ENCODE assay signal across 17 mouse cellular contexts in genomic region chr19:50614013-50614412, GRCm38 (mm10).
DNase-seq lines count a peak whose midpoint lies in the region; ATAC-seq and TF ChIP-seq lines count a peak whose summit lies in the region.
"Had no signal": no experiment of that assay in that cellular context is flagged by ENCODE, and none has a peak within 500 bp of the region (broad histone marks: within the 10 kb centered on the region; RNA-seq: fewer than 3 reads in every experiment).

No protein-coding gene starts in this region.

- WGBS in heart, embryonic 15.5 days: 23% methylated on average over 9 of the region's 9 CpGs
- WGBS in lung, embryonic 14.5 days: 21% methylated on average over 9 of the region's 9 CpGs
- WGBS in embryonic facial prominence, embryonic 13.5 days: 30% methylated on average over 9 of the region's 9 CpGs

- H3K27ac ChIP-seq in heart, embryonic 15.5 days: no peak overlapping the region
- H3K27ac ChIP-seq in lung, embryonic 14.5 days (ENCODE audit: low read depth): no peak overlapping the region
- no peak overlapping the region for H3K27ac ChIP-seq in embryonic facial prominence, embryonic 13.5 days
- H3K27ac ChIP-seq in gastrocnemius, adult 2 months: no peak overlapping the region

- H3K27me3 ChIP-seq in heart, embryonic 15.5 days: no peaks in the 10 kb centered on the region
- H3K27me3 ChIP-seq in lung, embryonic 14.5 days (ENCODE audit: insufficient read depth, low read length): no peaks in the 10 kb centered on the region
- no peaks in the 10 kb centered on the region for H3K27me3 ChIP-seq in embryonic facial prominence, embryonic 13.5 days

- no peaks in the 10 kb centered on the region for H3K36me3 ChIP-seq in heart, embryonic 15.5 days
- H3K36me3 ChIP-seq in lung, embryonic 14.5 days (ENCODE audit: insufficient read depth): no peaks in the 10 kb centered on the region
- no peaks in the 10 kb centered on the region for H3K36me3 ChIP-seq in embryonic facial prominence, embryonic 13.5 days
- H3K36me3 ChIP-seq: G1E had no signal

- no peak for ATAC-seq in heart, embryonic 15.5 days (replicated peaks; ENCODE audit: insufficient number of reproducible peaks, insufficient read depth, low FRiP score, low read depth)
- ATAC-seq in lung, embryonic 14.5 days (ENCODE audit: insufficient read depth): 0 out of 2 replicates have a peak, but pooled peaks have one; percentile 24
- ATAC-seq in embryonic facial prominence, embryonic 13.5 days (ENCODE audit: insufficient number of reproducible peaks, insufficient read depth, low FRiP score, low TSS enrichment, low read depth): no peak

- no peak overlapping the region for H3K9ac ChIP-seq in heart, embryonic 15.5 days
- H3K9ac ChIP-seq in lung, embryonic 14.5 days: no peak overlapping the region
- H3K9ac ChIP-seq in embryonic facial prominence, embryonic 13.5 days: no peak overlapping the region

- 0 out of 2 replicates have a peak overlapping the region, but pooled peaks have one; percentile 8 for H3K4me2 ChIP-seq in heart, embryonic 15.5 days
- H3K4me2 ChIP-seq in lung, embryonic 14.5 days: peak overlapping the region; percentile 12; the same call in 1 of the 2 replicates
- H3K4me2 ChIP-seq in embryonic facial prominence, embryonic 13.5 days: peak overlapping the region; percentile 37

- 0 out of 2 replicates have a peak, but pooled peaks cover 3% of the 10 kb centered on the region for H3K4me1 ChIP-seq in heart, embryonic 15.5 days (replicated peaks)
- no peaks in the 10 kb centered on the region for H3K4me1 ChIP-seq in lung, embryonic 14.5 days (ENCODE audit: insufficient read depth)
- 0 out of 2 replicates have a peak, but pooled peaks cover 2% of the 10 kb centered on the region for H3K4me1 ChIP-seq in embryonic facial prominence, embryonic 13.5 days

- intact Hi-C loops in heart, postnatal 36 days (cut with DNase I): no loop called here
- intact Hi-C loops in gastrocnemius, postnatal 36 days (cut with DNase I): no loop called here
- intact Hi-C loops in gastrocnemius, adult 2 months (cut with DNase I): no loop called here

- no peak overlapping the region for H3K4me3 ChIP-seq in heart, embryonic 15.5 days
- H3K4me3 ChIP-seq in lung, embryonic 14.5 days (ENCODE audit: low read depth, low read length): no peak overlapping the region
- H3K4me3 ChIP-seq in embryonic facial prominence, embryonic 13.5 days: no peak overlapping the region
- H3K4me3 ChIP-seq in gastrocnemius, adult 2 months: no peak overlapping the region

- no peak for TF ChIP-seq CTCF in lung, embryonic 14.5 days (IDR thresholded peaks at IDR 0.05; ENCODE audit: low read depth)
- TF ChIP-seq CTCF in gastrocnemius, adult 2 months (IDR thresholded peaks at IDR 0.05): no peak

- H3K9me3 ChIP-seq in heart, embryonic 15.5 days (replicated peaks): no peaks in the 10 kb centered on the region
- no peaks in the 10 kb centered on the region for H3K9me3 ChIP-seq in lung, embryonic 14.5 days (ENCODE audit: low read depth, low read length)
- no peaks in the 10 kb centered on the region for H3K9me3 ChIP-seq in embryonic facial prominence, embryonic 13.5 days

- no peak for DNase-seq in heart, postnatal 36 days
- DNase-seq in lung, embryonic 14.5 days: peak; percentile 15
- DNase-seq in lung, postnatal 25 days (ENCODE audit: low spot score): no peak
- peak; percentile 1 for DNase-seq in yolk sac, embryonic 10.5 days (ENCODE audit: low spot score)
- DNase-seq in gastrocnemius, postnatal 36 days: no peak
- DNase-seq in gastrocnemius, adult 2 months: no peak
- DNase-seq: adrenal gland, postnatal 10 days; cerebellum, adult 9-10 months; gastrocnemius, postnatal 10 days; heart, postnatal 14 days; lung, adult 2 months; midbrain, embryonic 14.5 days; right cerebral cortex, postnatal 25 days; thymus, adult 18-20 months had no signal

Comparison
In these comparisons a context has a peak if more than half of its experiments do, and no peak if none do; other contexts are left out.
1. DNase-seq: peak in lung, embryonic 14.5 days (single experiment) and yolk sac, embryonic 10.5 days (single experiment); none in heart, postnatal 36 days (0 of 2), lung, postnatal 25 days (single experiment), gastrocnemius, postnatal 36 days (0 of 2) and gastrocnemius, adult 2 months (single experiment).
2. Peak in every context shown above with its lines, with median percentiles within 50 percentile points of each other: H3K4me2 ChIP-seq.